In the genomic region with DNA sequence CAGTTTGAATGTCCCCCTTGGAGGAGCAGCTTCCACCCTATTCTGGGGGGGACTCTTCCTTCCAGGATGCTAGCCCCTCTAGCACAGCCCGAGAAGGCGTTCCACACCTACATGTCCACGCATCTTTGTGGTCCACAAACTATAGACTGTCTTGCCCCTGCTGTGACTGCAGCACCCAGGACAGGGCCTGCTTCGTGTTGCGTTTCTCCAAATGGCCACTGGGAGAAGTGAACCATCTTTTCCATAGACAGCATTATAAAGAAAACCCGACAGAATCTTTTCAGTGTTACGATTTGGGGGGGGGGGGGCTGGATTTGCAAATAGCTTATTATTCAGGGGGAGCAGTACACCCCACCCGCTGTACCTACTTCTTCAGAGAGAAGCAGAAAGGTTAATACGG, we compare ENCODE assay signal across 22 mouse cellular contexts. TPM values are rescaled to one million over a fixed set of nuclear protein-coding genes. Genes with fewer than 3 reads are reported as not detected.
DNase-seq lines count a peak whose midpoint lies in the region; ATAC-seq and TF ChIP-seq lines count a peak whose summit lies in the region.
"Had no signal": no experiment of that assay in that cellular context is flagged by ENCODE, and none has a peak within 500 bp of the region (broad histone marks: within the 10 kb centered on the region; RNA-seq: fewer than 3 reads in every experiment).

No protein-coding gene starts in this region.

- intact Hi-C loops in heart, postnatal 25 days (cut with DNase I), result no loop called here

- H3K4me3 ChIP-seq in heart, postnatal 0 days (ENCODE audit: low read depth, low read length), result no peak overlapping the region
- no peak overlapping the region for H3K4me3 ChIP-seq in liver, embryonic 14.5 days (ENCODE audit: insufficient read depth in 1 of 2, low read depth in 2 of 2, low read length in 2 of 2)
- no peak overlapping the region for H3K4me3 ChIP-seq in liver, embryonic 12.5 days
- H3K4me3 ChIP-seq in CH12.LX (replicated peaks in 1 of 3; ENCODE audit: low read depth in 2 of 3, low read length in 2 of 3, poor library complexity in 1 of 3), result no peak overlapping the region
- H3K4me3 ChIP-seq: embryonic facial prominence, embryonic 12.5 days; heart, embryonic 10.5 days; liver, embryonic 13.5 days had no signal

- no peaks in the 10 kb centered on the region for H3K36me3 ChIP-seq in heart, postnatal 0 days (replicated peaks; ENCODE audit: control insufficient read depth, insufficient read depth, low read length)
- H3K36me3 ChIP-seq in liver, embryonic 14.5 days (replicated peaks; ENCODE audit: control insufficient read depth, insufficient read depth, low read depth), result no peaks in the 10 kb centered on the region
- no peaks in the 10 kb centered on the region for H3K36me3 ChIP-seq in liver, embryonic 12.5 days
- no peaks in the 10 kb centered on the region for H3K36me3 ChIP-seq in CH12.LX (replicated peaks in 1 of 2; ENCODE audit: control insufficient read depth in 1 of 2, insufficient read depth in 1 of 2, low read length in 1 of 2)
- H3K36me3 ChIP-seq: embryonic facial prominence, embryonic 12.5 days; G1E; heart, embryonic 10.5 days; liver, embryonic 13.5 days had no signal

- dilution Hi-C loops in CH12.LX (cut with MboI; ENCODE audit: extremely low pct_ligation_motif_present, extremely low pct_unique_long_range_greater_than_20kb, low sequenced_read_pairs), result no loop called here

- H3K4me1 ChIP-seq in heart, postnatal 0 days (ENCODE audit: control insufficient read depth, insufficient read depth), result no peaks in the 10 kb centered on the region
- 0 out of 4 replicates have a peak, but pooled peaks cover 0 to 4% of the 10 kb centered on the region in 2 experiments for H3K4me1 ChIP-seq in liver, embryonic 14.5 days (replicated peaks; ENCODE audit: control insufficient read depth in 2 of 2, insufficient read depth in 2 of 2, low read length in 1 of 2)
- peaks cover 3% of the 10 kb centered on the region; the same call in 1 of the 2 replicates for H3K4me1 ChIP-seq in liver, embryonic 12.5 days
- peaks cover 3 to 43% of the 10 kb centered on the region in 2 experiments; a peak in 3 of 4 replicates for H3K4me1 ChIP-seq in CH12.LX (ENCODE audit: control insufficient read depth in 1 of 2, insufficient read depth in 2 of 2)
- H3K4me1 ChIP-seq: embryonic facial prominence, embryonic 12.5 days; liver, embryonic 13.5 days had no signal

- H3K79me2 ChIP-seq in CH12.LX (replicated peaks; ENCODE audit: control insufficient read depth, extremely low read depth, insufficient read depth, poor library complexity, severe bottlenecking), result no peaks in the 10 kb centered on the region

- peak; percentile 20 for TF ChIP-seq CTCF in heart, postnatal 0 days (IDR thresholded peaks at IDR 0.05; ENCODE audit: low read depth)
- 0 out of 2 replicates have a peak, but pooled peaks have one; percentile 15 for TF ChIP-seq CTCF in liver, embryonic 14.5 days (IDR thresholded peaks at IDR 0.05; ENCODE audit: low read depth)
- TF ChIP-seq CTCF in CH12.LX (conservative IDR thresholded peaks at IDR 0.05 in 1 of 2, IDR thresholded peaks at IDR 0.05 in 1 of 2; ENCODE audit: low read depth in 2 of 2, low read length in 2 of 2), result peak in 1 of 2 experiments; percentile 38; a peak in 2 of 4 replicates
- TF ChIP-seq CTCF in brain, embryonic 14.5 days (IDR thresholded peaks at IDR 0.05; ENCODE audit: borderline replicate concordance, extremely low read depth, insufficient read depth, insufficient read length), result peak; percentile 48; the same call in 1 of the 2 replicates

- 0 out of 2 replicates have a peak, but pooled peaks cover 3% of the 10 kb centered on the region for H3K27me3 ChIP-seq in heart, postnatal 0 days (ENCODE audit: control insufficient read depth, insufficient read depth, low read length)
- H3K27me3 ChIP-seq in liver, embryonic 14.5 days (ENCODE audit: control insufficient read depth, insufficient read depth, low read length), result no peaks in the 10 kb centered on the region
- no peaks in the 10 kb centered on the region for H3K27me3 ChIP-seq in liver, embryonic 12.5 days (replicated peaks)
- no peaks in the 10 kb centered on the region for H3K27me3 ChIP-seq in CH12.LX (replicated peaks)
- H3K27me3 ChIP-seq: embryonic facial prominence, embryonic 12.5 days; liver, embryonic 13.5 days had no signal

- H3K9me3 ChIP-seq in heart, postnatal 0 days (replicated peaks; ENCODE audit: control insufficient read depth, low read length), result no peaks in the 10 kb centered on the region
- H3K9me3 ChIP-seq in liver, embryonic 14.5 days (ENCODE audit: control insufficient read depth, low read length), result no peaks in the 10 kb centered on the region
- H3K9me3 ChIP-seq in liver, embryonic 12.5 days (replicated peaks), result no peaks in the 10 kb centered on the region
- H3K9me3 ChIP-seq in CH12.LX (replicated peaks; ENCODE audit: low read length), result no peaks in the 10 kb centered on the region
- H3K9me3 ChIP-seq: embryonic facial prominence, embryonic 12.5 days; G1E; heart, embryonic 10.5 days; liver, embryonic 13.5 days had no signal

- H3K27ac ChIP-seq in heart, postnatal 0 days (ENCODE audit: low read depth), result no peak overlapping the region
- no peak overlapping the region for H3K27ac ChIP-seq in liver, embryonic 14.5 days
- no peak overlapping the region for H3K27ac ChIP-seq in liver, embryonic 12.5 days
- H3K27ac ChIP-seq in CH12.LX (ENCODE audit: insufficient read depth, low read depth), result no peak overlapping the region
- H3K27ac ChIP-seq: embryonic facial prominence, embryonic 12.5 days; liver, embryonic 13.5 days had no signal

- no peak for TF ChIP-seq EP300 in heart, postnatal 0 days (IDR thresholded peaks at IDR 0.05; ENCODE audit: low read depth)
- TF ChIP-seq EP300 in liver, embryonic 14.5 days (IDR thresholded peaks at IDR 0.05; ENCODE audit: low read depth), result no peak
- TF ChIP-seq EP300 in CH12.LX (IDR thresholded peaks at IDR 0.05; ENCODE audit: low read length), result no peak

- H3K4me2 ChIP-seq in heart, postnatal 0 days (ENCODE audit: low read depth, low read length), result no peak overlapping the region
- no peak overlapping the region for H3K4me2 ChIP-seq in liver, embryonic 14.5 days (ENCODE audit: low read depth)
- no peak overlapping the region for H3K4me2 ChIP-seq in liver, embryonic 12.5 days
- no peak overlapping the region for H3K4me2 ChIP-seq in CH12.LX (ENCODE audit: insufficient read depth, low read depth, poor library complexity, severe bottlenecking)
- H3K4me2 ChIP-seq: embryonic facial prominence, embryonic 12.5 days; liver, embryonic 13.5 days had no signal

- TF ChIP-seq RAD21 in CH12.LX (IDR thresholded peaks at IDR 0.05; ENCODE audit: low read depth, low read length), result no peak; the same call in 1 of the 2 replicates

- DNase-seq in heart, postnatal 0 days (ENCODE audit: low spot score), result no peak
- DNase-seq in heart, postnatal 25 days (ENCODE audit: low spot score), result no peak
- DNase-seq in liver, embryonic 14.5 days (ENCODE audit: low read depth in 3 of 3, low spot score in 3 of 3), result no peak
- peak; percentile 20 for DNase-seq in CH12.LX (ENCODE audit: extremely low read depth)
- DNase-seq in brain, embryonic 14.5 days (ENCODE audit: low read depth), result no peak
- DNase-seq in ovary, postnatal 14 days (ENCODE audit: low spot score), result no peak
- DNase-seq: adrenal gland, adult 8-10 months; cerebellum, adult 11 months; cerebellum, postnatal 14 days; gastrocnemius, postnatal 25 days; heart, postnatal 14 days; kidney, adult 8-10 months; liver, embryonic 13.5 days; lung, postnatal 14 days; retina, postnatal 1 day had no signal

- 54% methylated on average over 9 of the region's 9 CpGs for WGBS in heart, postnatal 0 days
- WGBS in liver, embryonic 14.5 days (ENCODE audit: insufficient replicate concordance), result 51% methylated on average over 9 of the region's 9 CpGs
- WGBS in liver, embryonic 12.5 days (ENCODE audit: insufficient replicate concordance), result 50% methylated on average over 9 of the region's 9 CpGs

- in situ Hi-C loops in CH12.LX (cut with MboI; ENCODE audit: low pct_ligation_motif_present, low pct_unique_long_range_greater_than_20kb, low sequenced_read_pairs), result loop anchor here (5.0 kb wide), 1 partner anchor 104 kb away; no protein-coding TSS in a partner anchor

- no peak overlapping the region for H3K9ac ChIP-seq in heart, postnatal 0 days (replicated peaks; ENCODE audit: low read depth, low read length)
- no peak overlapping the region for H3K9ac ChIP-seq in liver, embryonic 14.5 days (replicated peaks)
- no peak overlapping the region for H3K9ac ChIP-seq in liver, embryonic 12.5 days
- H3K9ac ChIP-seq in CH12.LX (ENCODE audit: insufficient read depth, low read depth), result no peak overlapping the region
- H3K9ac ChIP-seq: embryonic facial prominence, embryonic 12.5 days; liver, embryonic 13.5 days had no signal

- no peak for ATAC-seq in heart, postnatal 0 days (ENCODE audit: insufficient read depth, low read depth)
- no peak for ATAC-seq in liver, embryonic 14.5 days (ENCODE audit: insufficient read depth)
- ATAC-seq in liver, embryonic 12.5 days, result no peak

- no peak for TF ChIP-seq POLR2A in CH12.LX (IDR thresholded peaks at IDR 0.05; ENCODE audit: low read depth, low read length)
- TF ChIP-seq POLR2A in brain, embryonic 14.5 days (IDR thresholded peaks at IDR 0.05; ENCODE audit: borderline replicate concordance, extremely low read depth, insufficient read depth, insufficient read length, poor library complexity, severe bottlenecking), result no peak

RNA-seq across cellular contexts. Expression of a gene that starts 36.5 kb away (rescaled TPM):
- not detected in 2 replicates for total RNA-seq in heart, postnatal 0 days (2014; rRNA removed; ENCODE audit: low replicate concordance)
- polyA plus RNA-seq in heart, postnatal 0 days (2015; fragmentation: Nextera tagmentation; extraction: Ambion mirVana), result 0.12 and 0.15 TPM in 2 replicates
- not detected for total RNA-seq in heart, postnatal 25 days (2021)
- 0.02 and 0.03 TPM in 2 replicates for polyA plus RNA-seq in liver, embryonic 14.5 days (2012; rRNA removed)
- polyA plus RNA-seq in liver, embryonic 14.5 days (2014; fragmentation: Nextera tagmentation; extraction: Ambion mirVana), result not detected in 2 replicates
- polyA plus RNA-seq in liver, embryonic 12.5 days (2016; fragmentation: Nextera tagmentation; extraction: Ambion mirVana), result 0.10 and 0.12 TPM in 2 replicates
- total RNA-seq in CH12.LX (2012; rRNA removed), result 0.25 and 0.34 TPM in 2 replicates
- total RNA-seq in CH12.LX (2014; rRNA removed), result 1.1 and 1.2 TPM in 2 replicates
- 1.3 and 1.6 TPM in 2 replicates for polyA plus RNA-seq in CH12.LX (2012; ENCODE audit: insufficient read length, low read depth)
- polyA plus RNA-seq in brain, embryonic 14.5 days (2012; rRNA removed), result 1.5 and 1.6 TPM in 2 replicates
- total RNA-seq: gastrocnemius, postnatal 25 days; heart, postnatal 14 days; megakaryocyte-erythroid progenitor cell, adult 5-6 weeks; neutrophil, adult 5-6 weeks had no signal
- polyA plus RNA-seq: small intestine, adult 2 months had no signal

RNA-seq across cellular contexts. Expression of a gene that starts 36.8 kb away (rescaled TPM):
- 15.0 and 39.2 TPM in 2 replicates for total RNA-seq in heart, postnatal 0 days (2014; rRNA removed; ENCODE audit: low replicate concordance)
- polyA plus RNA-seq in heart, postnatal 0 days (2015; fragmentation: Nextera tagmentation; extraction: Ambion mirVana), result 11.5 and 13.2 TPM in 2 replicates
- total RNA-seq in heart, postnatal 25 days (2021), result 10 to 100 TPM; 22.7 to 24.4 TPM
- 0.25 and 0.32 TPM in 2 replicates for polyA plus RNA-seq in liver, embryonic 14.5 days (2012; rRNA removed)
- 0.19 and 0.37 TPM in 2 replicates for polyA plus RNA-seq in liver, embryonic 14.5 days (2014; fragmentation: Nextera tagmentation; extraction: Ambion mirVana)
- 1.2 and 1.3 TPM in 2 replicates for polyA plus RNA-seq in liver, embryonic 12.5 days (2016; fragmentation: Nextera tagmentation; extraction: Ambion mirVana)
- total RNA-seq in CH12.LX (2012; rRNA removed) (0.92 and 1.4 TPM in 2 replicates), CH12.LX (2014; rRNA removed) (1.2 and 1.4 TPM in 2 replicates)
- polyA plus RNA-seq in CH12.LX (2012; ENCODE audit: insufficient read length, low read depth), result 1.6 and 1.9 TPM in 2 replicates
- polyA plus RNA-seq in brain, embryonic 14.5 days (2012; rRNA removed), result 46.8 and 64.6 TPM in 2 replicates
- total RNA-seq: megakaryocyte-erythroid progenitor cell, adult 5-6 weeks had no signal
- polyA plus RNA-seq: G1E had no signal
